Mouse (Mus musculus): ENCODE results near the gene Tasp1. TPM values are rescaled to one million over a fixed set of nuclear protein-coding genes. Genes with fewer than 3 reads are reported as not detected.
"Not testable (repeated sequence)": the region's sequence is repeated elsewhere in the genome, so short reads cannot be mapped to it uniquely, and the experiment has no call there.

Tasp1 gene
- total RNA-seq, 2 experiments from 2014 or later, result 5.2 to 6.7 TPM

DNA sequence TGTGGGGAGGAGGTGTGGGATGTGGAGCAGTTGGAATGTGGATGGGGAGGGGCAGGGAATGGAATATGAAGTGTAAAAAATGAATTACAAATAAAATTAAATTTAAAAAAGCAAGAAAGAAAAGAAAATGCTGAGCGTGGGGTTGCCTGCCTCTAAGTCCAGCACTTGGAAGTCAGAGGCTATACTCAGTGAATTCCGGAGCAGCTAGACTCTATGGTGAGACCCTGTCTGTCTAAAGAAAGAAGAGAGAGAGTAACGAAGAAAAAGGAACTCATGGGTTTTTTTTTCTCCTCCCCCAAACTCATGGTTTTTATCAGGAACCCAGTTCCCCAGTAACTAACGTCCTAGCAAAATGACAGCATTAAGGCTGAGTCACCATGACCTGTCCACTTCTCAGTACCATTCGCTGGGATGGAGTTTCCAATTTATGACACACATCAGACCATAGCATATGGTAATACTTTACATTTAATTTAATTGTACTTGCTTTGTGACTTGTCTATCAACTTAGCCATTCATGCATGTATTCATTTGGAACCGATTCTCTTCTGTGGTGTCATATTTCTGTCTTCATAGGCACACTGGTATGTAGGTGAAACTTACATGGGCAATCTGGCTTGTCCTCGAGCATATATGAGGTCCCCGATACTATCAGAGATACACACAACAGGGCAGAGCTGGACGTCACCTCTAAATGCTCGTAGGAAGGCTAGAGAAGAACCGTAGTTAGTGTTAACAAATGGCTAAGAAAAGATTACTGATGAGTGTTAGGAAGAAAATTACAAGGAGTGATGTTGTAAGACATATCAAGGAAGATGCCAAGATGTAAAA is 14.4 kb upstream of the Tasp1 start:
- intact Hi-C loops (cut with DNase I), result no loop called here
- Histone ChIP-seq H3K4me3 (no peak overlapping the region), H3K27ac (no peak overlapping the region)
- TF ChIP-seq CTCF (IDR thresholded peaks at IDR 0.05), result no peak
- no peak for DNase-seq

DNA sequence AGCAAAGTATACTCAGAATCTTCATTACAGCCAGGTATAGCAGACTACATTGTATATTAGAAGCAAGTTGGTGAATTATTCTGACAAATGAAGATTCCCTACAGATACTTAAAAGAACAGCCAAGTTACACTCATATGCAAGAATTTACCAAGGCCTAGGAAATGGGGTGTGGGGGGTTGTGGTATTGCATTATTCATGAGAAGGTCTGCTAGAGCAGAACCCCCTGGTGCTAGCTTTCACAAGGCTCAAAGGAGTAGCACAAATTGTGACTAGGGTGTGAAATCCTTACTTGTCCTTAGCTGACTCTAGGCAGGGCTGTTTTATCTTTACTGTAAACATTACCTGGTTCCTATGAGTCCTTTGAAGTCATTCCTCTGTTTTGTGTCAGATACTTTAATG is 12.7 kb upstream of the Tasp1 start:
- intact Hi-C loops (cut with DNase I); DNase-seq; H3K4me3 ChIP-seq; H3K27ac ChIP-seq: not testable (repeated sequence)

DNA sequence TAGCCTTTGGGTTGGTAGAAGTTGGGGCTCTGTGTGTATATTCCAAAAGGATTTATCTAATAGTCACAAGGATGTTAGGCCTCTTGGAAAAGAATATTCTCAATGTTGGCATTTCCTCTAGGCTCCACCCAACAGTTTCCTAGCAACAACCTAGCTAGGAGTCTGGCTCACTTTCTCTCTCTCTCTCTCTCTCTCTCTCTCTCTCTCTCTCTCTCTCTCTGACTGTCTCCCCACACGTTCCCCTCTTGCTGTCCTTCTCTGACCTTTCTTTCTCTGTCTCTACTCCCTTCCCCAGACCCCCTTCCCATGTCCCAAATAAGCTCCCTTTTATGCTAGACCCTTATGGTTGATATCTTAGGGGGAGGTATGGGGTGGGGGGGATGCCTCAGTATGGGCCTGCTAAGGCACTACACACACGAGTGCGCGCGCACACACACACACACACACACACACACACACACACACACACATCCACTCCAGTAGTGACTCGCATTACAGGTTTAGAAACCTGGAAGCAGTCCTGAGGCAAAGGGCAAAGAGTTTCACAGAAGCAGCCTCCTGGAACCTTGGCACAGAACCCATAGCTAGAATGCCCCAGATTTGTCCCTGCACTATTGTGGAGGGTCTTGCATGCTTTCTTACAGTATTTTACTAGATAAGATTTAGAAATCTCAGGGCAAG is 12.1 kb upstream of the Tasp1 start:
- no peak overlapping the region for H3K4me3 ChIP-seq
- DNase-seq, result no peak
- TF ChIP-seq CTCF (IDR thresholded peaks at IDR 0.05), result no peak
- H3K27ac ChIP-seq, result no peak overlapping the region
- intact Hi-C loops (cut with DNase I), result no loop called here

DNA sequence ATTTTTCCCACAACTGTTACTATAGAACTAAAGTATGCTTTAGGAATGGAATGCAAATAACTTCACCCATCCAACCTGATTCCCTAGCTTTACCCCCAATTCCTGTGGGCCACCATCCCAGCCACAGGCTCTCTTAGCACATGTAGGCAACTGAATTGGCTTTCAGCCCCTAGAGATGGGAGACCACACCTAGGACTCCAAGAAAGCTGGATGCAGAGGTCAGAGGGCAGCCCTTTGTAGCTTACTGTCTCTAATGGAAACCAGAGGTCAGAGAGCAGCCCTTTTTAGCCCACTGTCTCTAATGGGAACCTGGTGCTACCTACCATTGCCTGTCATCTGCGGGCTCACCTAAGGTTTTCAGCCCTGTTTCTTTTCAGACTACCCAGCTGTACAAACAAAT is 10.9 kb upstream of the Tasp1 start:
- Histone ChIP-seq H3K27ac (no peak overlapping the region), H3K4me3 (no peak overlapping the region)
- TF ChIP-seq CTCF (IDR thresholded peaks at IDR 0.05), result no peak
- no peak for DNase-seq
- intact Hi-C loops (cut with DNase I), result no loop called here

DNA sequence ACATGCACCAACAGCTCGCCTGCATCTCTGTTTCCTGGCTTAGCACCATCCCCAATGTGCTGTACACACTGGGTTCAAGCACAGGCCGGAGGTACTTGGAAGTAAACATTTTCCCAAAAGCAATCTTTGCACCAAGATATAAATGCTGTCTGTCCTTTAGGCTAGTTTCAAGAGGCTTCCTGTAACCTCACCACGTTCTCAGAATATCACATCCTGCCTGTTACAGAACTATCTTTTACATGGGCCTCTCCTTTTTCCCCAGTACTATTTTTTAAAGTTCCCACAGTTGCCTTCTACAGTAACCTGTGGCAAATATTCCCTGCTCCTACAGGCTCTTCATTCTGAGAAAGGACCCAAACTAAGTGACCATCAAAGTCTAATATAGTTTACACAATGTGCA is 8.5 kb upstream of the Tasp1 start:
- no peak for TF ChIP-seq CTCF (IDR thresholded peaks at IDR 0.05)
- DNase-seq, result no peak
- Histone ChIP-seq H3K4me3 (no peak overlapping the region), H3K27ac (no peak overlapping the region)
- intact Hi-C loops (cut with DNase I), result no loop called here

DNA sequence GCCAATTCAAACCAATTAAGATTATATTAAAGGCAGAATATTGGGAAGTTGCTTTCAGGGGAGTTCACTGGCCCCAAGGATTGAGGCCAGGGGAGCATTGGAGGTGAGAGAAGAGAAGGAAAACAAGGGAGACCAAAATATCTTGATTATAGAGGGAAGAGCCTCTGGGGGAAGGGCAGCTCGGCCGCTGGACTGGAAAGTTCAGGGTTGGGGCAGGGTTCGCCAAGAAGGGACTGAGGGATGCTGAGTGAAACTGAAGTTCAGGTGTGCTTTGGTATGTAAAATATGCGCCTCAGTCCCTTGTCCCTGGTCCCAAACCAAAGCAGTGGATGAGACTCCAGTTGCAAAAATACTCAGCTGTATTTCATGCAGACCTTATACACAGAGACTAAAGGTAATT is 911 bp upstream of the Tasp1 start:
- H3K4me3 ChIP-seq, result peak overlapping the region; percentile 98
- intact Hi-C loops (cut with DNase I), result loop anchor here (10.0 kb wide), 1 partner anchor 327 kb away; the partner anchor contains the start of gene Macrod2
- no peak for DNase-seq
- TF ChIP-seq CTCF (IDR thresholded peaks at IDR 0.05), result no peak
- H3K27ac ChIP-seq, result no peak overlapping the region; the same call in 1 of the 2 replicates

DNA sequence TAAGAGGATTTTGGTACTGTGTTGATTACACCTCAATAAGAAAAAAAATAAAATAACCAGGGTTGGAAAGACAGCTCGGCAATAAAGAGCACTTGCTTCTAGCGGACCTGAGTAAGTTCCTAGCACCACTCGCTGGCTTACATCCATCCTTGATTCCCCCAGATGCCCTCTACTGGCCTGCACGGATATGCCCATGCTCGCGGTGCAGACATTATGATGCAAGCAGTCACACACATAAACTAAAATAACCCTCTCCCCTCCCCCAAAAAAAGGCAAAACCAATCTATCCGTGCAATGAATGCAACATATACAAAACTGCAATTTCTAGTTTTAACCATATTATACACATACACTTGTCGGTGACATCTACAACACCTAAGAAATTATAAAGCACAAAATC is 929 bp downstream of the Tasp1 start:
- TF ChIP-seq CTCF (IDR thresholded peaks at IDR 0.05), result peak; percentile 14; the same call in 1 of the 2 replicates
- peak overlapping the region; percentile 97 for H3K27ac ChIP-seq
- intact Hi-C loops (cut with DNase I), result loop anchor here (10.0 kb wide), 1 partner anchor 329 kb away; the partner anchor contains the start of gene Macrod2

DNA sequence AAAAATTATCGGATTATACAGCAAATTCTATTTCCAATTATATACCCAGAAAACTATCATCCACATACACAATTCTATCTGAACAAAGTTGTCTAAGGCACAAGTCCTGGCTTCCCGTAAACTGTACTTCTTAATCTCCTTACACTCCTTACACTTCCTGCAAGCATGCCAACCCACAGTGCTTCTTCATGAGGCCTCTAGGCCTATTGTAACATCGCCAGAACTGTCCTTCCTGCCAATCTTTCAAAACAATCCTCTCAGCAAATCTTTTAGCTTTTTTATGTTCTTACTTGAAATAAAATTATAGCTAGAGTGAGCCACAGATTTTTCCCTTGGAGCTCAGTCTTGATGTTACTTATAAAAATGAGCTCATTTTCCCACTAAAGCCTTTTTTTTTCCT is 5.1 kb downstream of the Tasp1 start:
- Histone ChIP-seq H3K27ac (no peak overlapping the region), H3K4me3 (no peak overlapping the region)
- intact Hi-C loops (cut with DNase I), result loop anchor here (10.0 kb wide), 1 partner anchor 333 kb away; the partner anchor contains the start of gene Macrod2
- TF ChIP-seq CTCF (IDR thresholded peaks at IDR 0.05), result no peak
- no peak for DNase-seq

More for the DNA sequence above, 929 bp downstream of the Tasp1 start:
- no peak for DNase-seq
- peak overlapping the region; percentile 98 for H3K4me3 ChIP-seq

DNA sequence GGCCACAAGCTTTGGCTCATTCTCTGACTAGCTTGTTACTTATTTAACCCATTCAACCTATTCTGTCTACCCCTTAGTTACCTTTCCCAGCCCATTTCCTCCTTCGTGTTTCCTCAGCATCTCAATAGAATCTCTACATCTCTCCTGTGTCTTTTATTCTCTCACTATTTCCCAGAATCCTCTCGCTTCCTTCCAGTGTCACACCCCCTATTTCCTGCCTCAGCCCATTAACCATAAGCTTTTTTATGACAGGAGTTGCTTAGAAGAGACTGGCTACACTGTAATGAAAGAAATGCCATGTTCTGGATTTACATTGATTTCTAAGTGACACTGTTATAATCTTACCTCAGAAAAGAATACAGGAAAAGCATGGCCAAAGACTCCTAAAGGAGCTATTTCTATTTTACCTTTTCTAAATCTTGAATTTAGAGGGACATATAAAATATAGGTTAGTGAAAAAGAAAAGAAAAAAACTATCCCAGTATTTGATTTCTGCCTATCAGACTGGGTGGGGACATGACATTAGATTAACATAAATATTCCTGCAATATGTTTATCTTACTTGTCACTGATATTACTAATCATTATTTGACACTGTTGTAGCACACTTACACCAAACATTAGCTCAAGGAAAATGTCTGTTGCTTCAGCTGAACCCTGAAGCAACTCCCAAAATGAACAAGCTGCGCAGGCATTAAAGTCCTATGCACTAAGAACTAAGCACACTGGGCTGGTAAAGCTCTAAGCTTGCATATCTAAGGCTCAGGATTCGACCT is 6.3 kb downstream of the Tasp1 start:
- no peak overlapping the region for H3K4me3 ChIP-seq
- no peak for DNase-seq
- TF ChIP-seq CTCF (IDR thresholded peaks at IDR 0.05), result no peak
- intact Hi-C loops (cut with DNase I), result loop anchor here (10.0 kb wide), 1 partner anchor 335 kb away; the partner anchor contains the start of gene Macrod2
- no peak overlapping the region for H3K27ac ChIP-seq

DNA sequence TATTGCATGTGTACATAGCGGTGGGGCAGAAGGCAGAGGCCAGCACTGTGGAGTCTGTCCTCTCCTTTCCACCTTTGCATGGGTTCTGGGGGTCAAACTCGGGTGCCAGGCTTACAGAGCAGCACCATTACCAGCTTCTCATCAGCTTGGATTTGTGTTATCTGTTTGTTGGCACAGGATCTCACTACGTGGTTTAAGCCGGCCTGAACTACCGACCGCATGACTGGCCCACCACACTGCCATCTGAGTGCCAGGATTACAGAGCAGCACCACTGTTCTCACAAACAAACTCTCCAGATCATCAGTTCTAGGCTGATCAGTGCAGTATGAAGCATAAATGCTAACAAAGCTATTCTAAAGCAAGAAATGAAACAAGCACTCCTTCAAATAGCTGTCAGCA is 8.5 kb downstream of the Tasp1 start:
- no peak for DNase-seq
- intact Hi-C loops (cut with DNase I), result loop anchor here (10.0 kb wide), 1 partner anchor 97 kb away; the partner anchor contains the start of gene Gm17374
- no peak for TF ChIP-seq CTCF (IDR thresholded peaks at IDR 0.05)
- H3K27ac ChIP-seq, result no peak overlapping the region
- no peak overlapping the region for H3K4me3 ChIP-seq

DNA sequence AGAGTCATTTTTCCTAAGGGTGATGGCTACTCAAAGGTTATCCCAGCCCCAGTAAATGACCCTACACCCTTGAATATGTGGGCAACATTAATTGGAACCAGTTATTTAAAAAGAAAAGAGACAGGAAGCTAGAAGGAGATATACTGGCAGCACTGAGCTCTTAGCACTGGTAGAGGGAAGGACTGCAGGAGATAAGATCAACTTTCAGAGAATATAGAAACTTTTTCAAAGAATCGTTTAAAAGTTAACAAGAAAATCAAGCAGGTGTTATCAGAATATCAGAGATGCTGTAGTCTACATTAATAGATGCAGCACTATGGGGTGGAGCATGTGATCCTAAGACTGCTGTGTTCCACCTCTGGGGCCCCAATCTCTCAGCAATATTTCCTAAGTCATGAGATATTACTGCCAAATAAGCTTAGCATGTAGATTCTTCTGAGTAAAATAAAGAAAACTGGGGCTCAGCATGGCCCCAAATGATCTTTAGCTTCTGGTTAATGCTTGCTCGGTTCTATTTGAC is 14.9 kb downstream of the Tasp1 start:
- no peak overlapping the region for H3K4me3 ChIP-seq
- intact Hi-C loops (cut with DNase I), result loop anchor here (10.0 kb wide), 1 partner anchor 103 kb away; the partner anchor contains the start of gene Gm17374
- DNase-seq, result no peak
- no peak for TF ChIP-seq CTCF (IDR thresholded peaks at IDR 0.05)
- no peak overlapping the region for H3K27ac ChIP-seq

DNA sequence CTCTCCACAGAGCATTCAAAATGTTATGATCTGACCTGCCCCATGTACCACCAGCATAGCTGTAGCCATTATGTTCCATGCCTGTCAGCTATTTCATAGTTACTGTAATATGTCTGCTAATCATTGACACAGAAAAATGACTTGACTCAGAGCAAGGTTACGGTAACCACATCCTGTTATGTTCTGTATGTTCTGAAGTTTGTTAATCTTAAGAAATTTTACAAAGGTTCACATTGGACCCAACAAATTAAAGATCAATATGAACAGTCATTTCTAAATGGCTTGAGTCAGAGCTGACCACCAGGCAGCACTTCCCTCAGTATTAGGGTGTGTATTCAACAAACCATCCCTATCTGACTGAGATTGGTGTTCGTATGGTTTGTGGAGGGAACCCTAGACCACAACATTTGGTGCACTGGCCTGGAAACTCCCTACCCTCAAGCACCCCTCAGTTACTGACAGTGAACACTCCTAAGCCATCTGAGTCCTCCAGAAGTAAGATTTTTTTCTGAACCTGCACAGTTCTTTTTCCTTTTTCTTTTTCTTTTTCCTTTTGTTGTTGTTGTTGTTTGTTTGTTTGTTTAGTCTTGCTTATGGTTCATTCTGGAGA is 24.0 kb downstream of the Tasp1 start:
- no peak overlapping the region for H3K27ac ChIP-seq

More for the DNA sequence above, 24.0 kb downstream of the Tasp1 start:
- no peak overlapping the region for H3K4me3 ChIP-seq
- intact Hi-C loops (cut with DNase I), result no loop called here
- no peak for TF ChIP-seq CTCF (IDR thresholded peaks at IDR 0.05)
- no peak for DNase-seq
